Mouse (Mus musculus) spleen, adult 12 weeks (tissue): ENCODE data around the gene Morc3.
A peak's percentile ranks its signal among the peaks of the same experiment; 100 is the strongest.

ENCODE experiments used
- DNase-seq: peaks from one replicate; pipeline ENCODE4 v3.0.0; 2022; ENCODE audit warnings: low spot score

Gene Morc3

GRCm38 (mm10) chr16:93831627-93832395, at the start of gene Morc3:
TSS of gene Morc3 (plus strand) at chr16:93832121.
- DNase-seq, result peak; percentile 100

DNA sequence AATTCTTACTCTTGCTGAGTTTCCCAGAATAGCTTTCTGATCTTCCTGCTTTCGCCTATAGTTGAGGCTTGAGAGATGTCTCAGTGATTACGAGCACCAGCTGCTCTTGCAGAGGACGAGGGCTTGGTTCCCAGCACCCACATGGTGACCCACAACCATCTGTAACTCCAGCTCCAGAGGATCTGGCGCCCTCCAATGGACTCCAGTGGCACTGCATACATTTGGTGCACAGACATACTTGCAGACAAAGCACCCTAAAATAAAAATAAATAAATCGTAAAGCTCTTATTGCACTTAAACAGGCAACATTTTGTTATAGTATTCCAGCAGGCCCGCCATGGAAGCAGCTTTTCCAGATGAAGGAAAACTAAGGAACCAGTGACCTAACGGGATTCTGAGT, 47.7 kb upstream of the Morc3 start:
- DNase-seq, result no peak

GRCm38 (mm10) chr16:93785805-93786204, 46.1 kb upstream of the Morc3 start:
- DNase-seq, result peak; percentile 30

DNA sequence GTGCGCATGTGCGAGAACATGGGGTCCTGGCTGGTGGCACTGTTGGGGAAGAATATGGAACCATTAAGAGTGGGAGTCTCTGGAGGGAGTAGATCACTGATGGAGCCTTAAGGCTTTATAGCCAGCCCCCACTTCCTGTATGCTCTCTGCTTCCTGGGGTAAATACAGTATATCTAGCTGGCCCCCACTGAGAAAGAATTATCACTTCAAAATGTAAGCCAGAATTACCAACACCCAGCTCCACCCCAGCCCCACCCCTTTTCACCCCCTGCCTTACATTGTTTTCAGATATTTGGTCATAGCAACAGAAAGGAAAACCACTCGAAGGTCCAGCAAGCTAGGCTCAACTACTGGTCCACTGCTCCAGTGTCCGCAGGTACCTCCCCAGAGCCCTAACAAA, 43.5 kb upstream of the Morc3 start:
- DNase-seq, result no peak

DNA sequence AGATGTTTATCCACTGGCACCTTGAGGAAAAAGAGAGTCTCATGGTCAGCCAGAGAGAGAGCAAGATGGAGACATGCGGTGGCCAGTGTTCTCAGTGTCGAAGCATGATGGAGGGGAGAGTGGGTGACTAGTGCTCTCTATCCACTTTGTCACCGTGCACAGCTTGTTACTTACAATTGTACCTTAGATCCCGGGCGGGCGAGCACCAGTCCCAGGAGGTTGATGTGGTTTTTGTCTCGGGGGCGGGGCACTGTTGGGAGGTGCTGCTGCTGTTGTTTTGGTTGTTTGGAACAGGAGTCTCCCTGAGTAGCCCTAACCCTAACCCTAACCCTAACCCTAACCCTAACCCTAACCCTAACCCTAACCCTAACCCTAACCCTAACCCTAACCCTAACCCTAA, 43.0 kb upstream of the Morc3 start:
- DNase-seq, result no peak

- DNase-seq, result no peak
Observed at GRCm38 (mm10) chr16:93789971-93790755, 41.8 kb upstream of the Morc3 start.

- no peak for DNase-seq
Observed at GRCm38 (mm10) chr16:93792981-93793630, 38.8 kb upstream of the Morc3 start.

DNA sequence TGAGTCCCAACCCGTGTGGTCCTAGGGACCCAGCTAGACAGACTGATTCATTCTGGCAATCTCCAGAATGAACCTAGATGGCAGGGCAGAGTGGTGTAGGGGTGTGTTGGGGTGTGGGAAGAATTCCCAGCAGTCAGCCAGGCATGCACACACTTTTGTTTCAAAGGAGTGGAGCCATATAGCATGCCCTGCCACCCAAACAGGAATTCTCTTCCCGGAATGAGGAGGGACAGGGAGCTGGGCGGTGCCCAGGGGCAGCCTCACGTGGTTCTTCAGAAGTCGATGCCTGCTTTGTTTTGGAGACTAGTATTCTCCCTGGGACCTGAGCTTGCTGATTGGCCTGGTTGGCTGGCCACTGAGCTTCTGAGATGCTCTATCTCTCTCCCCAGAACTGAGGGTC, 37.1 kb upstream of the Morc3 start:
- no peak for DNase-seq

GRCm38 (mm10) chr16:93795391-93795790, 36.5 kb upstream of the Morc3 start:
- DNase-seq, result no peak

GRCm38 (mm10) chr16:93797021-93797840, 34.7 kb upstream of the Morc3 start:
- no peak for DNase-seq

DNA sequence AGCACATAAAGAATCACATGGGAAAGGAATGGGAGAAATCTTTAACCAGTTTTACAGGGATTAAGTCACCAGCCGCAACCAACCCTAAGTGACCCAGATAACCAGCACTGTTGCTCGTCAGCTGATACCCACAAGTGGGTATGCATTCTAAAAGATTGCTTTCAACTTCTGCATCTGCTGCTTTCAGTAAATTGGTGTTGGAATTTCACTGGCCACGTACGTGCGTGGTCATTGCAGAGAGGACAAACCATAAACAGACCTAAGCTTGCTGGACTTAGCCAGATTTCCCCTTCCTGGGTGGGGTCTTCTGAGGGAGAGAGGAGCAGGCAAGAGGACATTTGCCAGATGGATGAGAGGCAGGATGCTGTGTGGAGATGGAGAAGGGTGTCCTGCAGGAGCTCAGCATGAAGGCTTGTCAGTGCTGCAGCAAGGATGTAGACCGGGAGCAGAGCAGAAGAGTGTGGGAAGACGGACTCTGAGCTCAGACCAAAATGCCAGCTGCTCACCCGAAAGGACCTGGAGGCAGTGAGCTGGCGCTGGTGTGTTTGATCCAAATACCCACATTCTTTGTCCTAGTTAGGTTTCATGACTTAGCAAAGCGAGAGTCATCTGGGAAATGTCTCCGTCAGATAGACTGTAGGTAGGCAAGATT, 34.0 kb upstream of the Morc3 start:
- DNase-seq, result no peak

GRCm38 (mm10) chr16:93798623-93799022, 33.3 kb upstream of the Morc3 start:
- DNase-seq, result no peak

- DNase-seq, result no peak
Observed at GRCm38 (mm10) chr16:93799071-93799470, 32.9 kb upstream of the Morc3 start.

GRCm38 (mm10) chr16:93799936-93800335, 32.0 kb upstream of the Morc3 start:
- DNase-seq, result no peak

- no peak for DNase-seq
Observed at GRCm38 (mm10) chr16:93807167-93807566, 24.8 kb upstream of the Morc3 start.

- DNase-seq, result no peak
Observed at GRCm38 (mm10) chr16:93807961-93808554, 23.9 kb upstream of the Morc3 start.

DNA sequence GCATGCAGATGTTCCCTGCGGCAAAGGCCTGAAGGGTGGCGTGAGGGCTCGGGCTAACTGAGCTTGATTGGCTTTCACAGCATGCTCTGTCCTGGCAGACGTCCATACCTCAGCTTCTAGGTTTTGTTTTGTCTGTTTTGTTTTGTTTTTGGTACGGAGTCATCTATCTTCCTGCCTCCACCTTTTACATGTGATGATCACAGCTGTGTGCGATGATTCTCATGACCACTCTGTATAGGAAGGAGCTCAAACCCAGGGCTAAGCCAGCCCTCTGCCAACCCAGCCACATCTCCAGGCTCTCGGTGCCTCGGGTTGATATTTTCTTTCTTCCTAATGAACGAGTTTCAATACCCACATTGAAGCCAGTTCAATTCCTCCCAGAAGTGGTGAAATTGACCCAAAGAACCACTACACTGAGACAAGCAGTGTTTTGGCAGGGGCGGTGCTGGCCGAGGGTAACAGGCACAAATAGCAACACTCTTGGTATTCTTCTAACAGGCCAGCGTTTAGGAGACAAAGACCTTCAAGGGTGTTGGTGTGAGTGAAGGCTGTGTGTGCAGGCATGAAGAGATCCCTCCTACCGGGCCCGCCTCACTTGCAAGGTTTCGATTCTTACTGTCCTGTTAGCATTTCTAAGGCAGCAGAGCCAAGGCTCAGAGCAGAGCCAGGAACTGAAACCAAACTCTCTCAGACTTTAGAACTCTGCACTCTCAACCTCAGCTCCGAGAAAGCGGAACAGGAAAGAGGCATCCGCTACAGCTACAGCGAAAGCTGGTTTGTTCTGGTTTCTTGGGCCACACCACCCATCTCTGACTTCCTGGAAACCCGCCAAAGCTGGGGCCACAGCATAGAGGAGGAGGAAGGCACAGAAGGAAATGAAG, 15.8 kb upstream of the Morc3 start:
- peak; percentile 79 for DNase-seq

DNA sequence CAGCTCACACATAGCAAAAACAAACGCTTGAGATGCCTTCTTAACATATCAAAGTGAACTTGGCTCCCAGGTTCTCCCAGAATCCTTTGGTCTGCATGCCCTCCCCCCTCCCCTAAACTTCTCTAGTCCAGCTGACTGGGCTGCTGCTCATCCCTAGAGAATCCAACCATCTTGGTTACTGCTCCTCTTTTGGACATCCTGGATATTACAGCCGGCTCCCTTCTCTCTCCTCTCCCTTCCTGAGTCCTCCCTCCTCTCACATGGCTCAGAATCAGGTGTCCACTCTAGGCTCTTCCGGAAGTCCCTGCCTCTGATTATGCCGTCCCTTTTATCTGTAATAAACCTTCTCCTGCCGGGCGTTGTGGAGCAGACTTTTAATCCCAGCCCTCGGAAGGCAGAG, 15.1 kb upstream of the Morc3 start:
- DNase-seq, result no peak

- DNase-seq, result no peak
Observed at GRCm38 (mm10) chr16:93817371-93817770, 14.6 kb upstream of the Morc3 start.

GRCm38 (mm10) chr16:93818691-93819324, 13.1 kb upstream of the Morc3 start:
- no peak for DNase-seq
